Mouse (Mus musculus): ENCODE results near the gene Sdk1. TPM values are rescaled to one million over a fixed set of nuclear protein-coding genes. Genes with fewer than 3 reads are reported as not detected.

Sdk1 gene
- polyA plus RNA-seq, 1 experiment from 2014 or later = 0.71 TPM

DNA sequence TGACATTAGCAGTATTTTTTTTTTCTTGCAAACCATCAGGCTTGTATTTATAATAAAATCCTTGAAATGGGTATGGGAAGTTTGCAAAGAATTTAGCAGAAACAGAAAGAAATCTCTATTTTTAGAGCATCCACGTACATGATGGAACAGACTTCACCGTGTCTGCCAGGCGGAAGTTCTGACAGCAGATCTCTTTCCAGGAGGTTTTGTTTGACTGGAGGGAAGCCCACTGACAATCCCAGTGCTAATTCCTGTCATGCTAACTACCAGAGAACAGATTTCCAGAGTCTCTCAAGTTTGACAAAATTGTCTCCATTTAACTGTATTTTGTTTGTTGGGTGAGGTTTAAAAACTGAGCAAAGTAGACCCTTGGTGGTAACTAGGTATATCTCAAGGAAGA is 265.1 kb downstream of the Sdk1 start:
- Histone ChIP-seq H3K4me1 (no peaks in the 10 kb centered on the region), H3K9ac (no peak overlapping the region), H3K36me3 (ENCODE audit: poor library complexity, severe bottlenecking) (no peaks in the 10 kb centered on the region), H3K27me3 (no peaks in the 10 kb centered on the region), H3K27ac (no peak overlapping the region), H3K4me2 (no peak overlapping the region), H3K4me3 (no peak overlapping the region), H3K9me3 (replicated peaks) (no peaks in the 10 kb centered on the region)
- WGBS = 93% methylated on average over 3 of the region's 3 CpGs
- no peak for ATAC-seq

DNA sequence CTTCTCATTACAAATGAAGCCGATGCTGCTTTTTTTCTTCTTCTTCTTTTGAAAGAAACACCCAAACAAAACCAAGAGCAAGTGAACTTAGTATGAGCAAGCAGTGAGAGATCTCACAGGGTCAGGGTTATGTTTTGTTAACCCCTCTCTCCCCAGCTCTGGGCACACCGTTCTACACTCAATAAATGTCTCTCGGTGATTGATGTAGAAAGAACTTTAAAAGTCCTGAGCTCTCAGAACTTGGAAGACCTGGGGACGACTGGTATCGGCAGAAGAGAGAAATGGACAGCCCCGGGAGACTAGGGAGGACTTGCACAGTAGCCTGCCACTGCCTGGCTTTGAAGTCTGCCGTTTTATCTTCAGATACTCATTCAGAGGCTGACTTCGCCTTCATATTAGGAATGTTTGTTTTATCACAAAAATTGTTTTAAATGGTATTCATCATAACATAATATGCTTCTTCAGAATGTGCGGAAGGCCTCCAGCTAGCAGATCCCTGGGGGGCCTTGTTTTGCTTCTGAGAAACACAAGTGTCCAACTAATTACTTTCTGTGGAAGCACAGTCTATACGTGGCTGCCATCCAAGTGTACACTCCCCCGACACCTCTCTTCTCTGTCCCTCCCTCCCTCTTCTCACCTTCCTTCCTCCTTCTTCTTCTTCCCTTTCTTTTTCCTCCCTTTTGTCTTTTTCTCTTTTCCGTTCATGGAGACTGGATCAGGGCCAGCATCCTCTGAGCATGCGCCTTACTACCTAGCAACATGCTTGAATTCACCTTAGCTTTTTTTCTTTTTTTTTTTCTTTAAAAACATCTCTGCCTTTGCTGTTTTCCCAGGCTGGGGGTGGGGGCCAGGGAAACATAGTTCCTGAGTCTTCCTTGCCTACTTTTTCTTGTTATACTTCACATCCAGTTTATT is 283.8 kb downstream of the Sdk1 start:
- Histone ChIP-seq H3K4me1 (peaks cover 13% of the 10 kb centered on the region), H3K9me3 (replicated peaks) (no peaks in the 10 kb centered on the region), H3K4me3 (no peak overlapping the region), H3K27ac (no peak overlapping the region), H3K9ac (no peak overlapping the region), H3K27me3 (no peaks in the 10 kb centered on the region), H3K4me2 (0 out of 2 replicates have a peak overlapping the region, but pooled peaks have one; percentile 10), H3K36me3 (ENCODE audit: poor library complexity, severe bottlenecking) (no peaks in the 10 kb centered on the region)
- no peak for ATAC-seq
- 45% methylated on average over 13 of the region's 13 CpGs for WGBS

DNA sequence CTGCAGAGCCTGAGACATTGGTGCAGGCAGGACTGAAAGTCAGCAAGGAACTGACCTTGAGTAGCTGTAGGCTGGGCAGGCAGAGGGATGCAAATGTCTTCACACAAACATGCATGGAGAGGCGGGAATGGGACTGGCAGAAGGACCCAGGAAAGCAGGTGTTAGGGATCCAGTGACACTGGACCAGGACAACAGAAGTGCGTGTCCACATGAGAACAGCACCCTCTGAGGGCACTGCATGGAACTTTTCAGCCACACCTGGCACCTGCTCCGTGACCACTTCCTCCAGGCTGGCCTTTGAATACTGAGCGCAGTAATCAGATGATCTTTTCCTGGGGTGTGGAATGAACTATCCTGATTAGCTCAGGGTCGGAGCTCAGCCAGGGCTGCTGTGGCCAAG is 298.9 kb downstream of the Sdk1 start:
- H3K9me3 ChIP-seq (replicated peaks) = no peaks in the 10 kb centered on the region
- 0 out of 2 replicates have a peak, but pooled peaks cover 2% of the 10 kb centered on the region for H3K27me3 ChIP-seq
- no peak overlapping the region for H3K9ac ChIP-seq
- WGBS = 51% methylated on average over 5 of the region's 5 CpGs
- no peak overlapping the region for H3K27ac ChIP-seq
- no peak overlapping the region for H3K4me3 ChIP-seq
- no peaks in the 10 kb centered on the region for H3K36me3 ChIP-seq (ENCODE audit: poor library complexity, severe bottlenecking)
- H3K4me2 ChIP-seq = no peak overlapping the region
- H3K4me1 ChIP-seq = peaks cover 10% of the 10 kb centered on the region
- ATAC-seq = no peak

DNA sequence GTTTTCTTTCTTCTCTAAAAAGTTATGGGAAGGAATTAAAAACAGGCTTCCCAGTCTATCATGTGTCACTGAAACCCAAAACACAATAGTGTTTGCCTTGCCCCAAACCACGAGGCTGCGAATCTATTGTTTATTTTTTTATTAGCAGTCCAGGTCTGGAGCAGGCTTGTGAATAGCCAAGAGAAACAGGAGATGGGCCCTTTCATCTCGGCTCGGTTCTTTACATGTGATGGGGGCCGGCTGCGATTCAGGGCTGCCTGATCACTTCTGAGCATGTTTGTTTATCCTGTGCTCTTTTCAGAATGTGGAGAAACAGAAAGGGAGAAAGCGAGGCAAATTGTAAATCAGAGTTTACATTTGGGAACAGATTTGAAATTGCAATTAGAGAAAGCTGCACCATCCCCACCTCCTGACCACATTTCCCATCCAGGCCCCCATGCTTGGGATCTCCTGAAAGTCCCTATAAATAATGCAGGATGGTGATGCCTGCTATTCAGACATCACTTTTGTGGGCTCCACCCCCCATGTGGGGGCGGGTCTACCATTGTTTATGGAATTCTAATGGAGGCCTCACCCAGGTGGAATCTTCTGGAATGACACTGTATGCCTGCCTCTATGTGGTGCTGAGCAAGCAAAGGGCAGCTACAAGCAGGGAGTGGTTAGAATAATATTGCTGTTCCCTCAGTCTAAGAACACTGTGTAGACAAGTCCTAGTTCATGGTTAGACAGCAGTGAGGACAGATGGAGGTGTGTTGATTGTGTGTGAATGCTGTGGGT is 301.8 kb downstream of the Sdk1 start:
- Histone ChIP-seq H3K4me2 (no peak overlapping the region), H3K27ac (no peak overlapping the region), H3K4me3 (no peak overlapping the region), H3K9me3 (replicated peaks) (no peaks in the 10 kb centered on the region), H3K9ac (no peak overlapping the region), H3K4me1 (peaks cover 14% of the 10 kb centered on the region), H3K27me3 (0 out of 2 replicates have a peak, but pooled peaks cover 2% of the 10 kb centered on the region), H3K36me3 (ENCODE audit: poor library complexity, severe bottlenecking) (no peaks in the 10 kb centered on the region)
- no peak for ATAC-seq
- 9% methylated on average over 8 of the region's 8 CpGs for WGBS

DNA sequence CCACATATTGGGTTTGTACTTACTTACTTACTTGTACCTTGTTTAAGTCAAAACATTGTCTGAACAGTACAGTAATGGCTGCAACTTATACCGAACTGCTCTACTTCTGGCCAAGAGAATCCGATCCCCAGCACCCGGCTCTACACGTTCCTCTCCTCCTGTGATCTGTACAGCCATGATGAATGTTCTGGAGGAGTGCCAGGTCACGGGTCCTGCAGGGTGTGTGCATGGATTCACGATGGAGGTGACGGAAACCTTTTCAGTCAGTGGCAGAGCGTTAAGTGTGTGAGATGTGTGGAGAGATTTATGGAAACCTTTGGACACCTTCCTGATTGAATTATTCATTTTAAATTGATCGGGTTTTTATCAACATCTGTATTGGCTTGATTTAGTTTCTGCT is 312.2 kb downstream of the Sdk1 start:
- no peak for ATAC-seq
- no peaks in the 10 kb centered on the region for H3K27me3 ChIP-seq
- no peak overlapping the region for H3K9ac ChIP-seq
- H3K36me3 ChIP-seq (ENCODE audit: poor library complexity, severe bottlenecking) = no peaks in the 10 kb centered on the region
- no peak overlapping the region for H3K27ac ChIP-seq
- WGBS = 87% methylated on average over 9 of the region's 9 CpGs
- H3K4me3 ChIP-seq = no peak overlapping the region
- H3K4me2 ChIP-seq = no peak overlapping the region
- H3K4me1 ChIP-seq = peaks cover 13% of the 10 kb centered on the region
- no peaks in the 10 kb centered on the region for H3K9me3 ChIP-seq (replicated peaks)

DNA sequence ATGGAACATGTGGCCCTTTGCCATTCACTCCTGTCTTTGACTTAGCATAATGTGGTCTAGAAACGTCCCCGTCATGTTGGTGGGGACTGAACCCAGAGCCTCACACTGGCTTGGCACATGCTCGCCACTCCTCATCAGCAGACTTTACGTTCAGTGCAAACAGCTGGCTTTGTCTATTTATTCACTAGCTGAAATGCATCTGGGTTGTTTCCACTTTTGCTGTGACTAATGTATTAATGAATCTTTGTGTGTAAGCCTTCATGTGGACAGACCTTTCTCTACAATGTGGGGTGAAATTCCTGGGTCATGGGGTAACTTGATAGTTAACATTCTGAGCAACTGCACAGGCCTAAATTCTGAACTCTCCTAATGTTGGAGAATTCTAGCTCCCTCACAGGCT is 317.4 kb downstream of the Sdk1 start:
- no peak overlapping the region for H3K27ac ChIP-seq
- H3K4me1 ChIP-seq = peaks cover 19% of the 10 kb centered on the region
- H3K9me3 ChIP-seq (replicated peaks) = no peaks in the 10 kb centered on the region
- H3K4me2 ChIP-seq = no peak overlapping the region
- no peaks in the 10 kb centered on the region for H3K27me3 ChIP-seq
- H3K4me3 ChIP-seq = no peak overlapping the region
- 51% methylated on average over 4 of the region's 4 CpGs for WGBS
- H3K36me3 ChIP-seq (ENCODE audit: poor library complexity, severe bottlenecking) = no peaks in the 10 kb centered on the region
- H3K9ac ChIP-seq = no peak overlapping the region
- ATAC-seq = no peak

DNA sequence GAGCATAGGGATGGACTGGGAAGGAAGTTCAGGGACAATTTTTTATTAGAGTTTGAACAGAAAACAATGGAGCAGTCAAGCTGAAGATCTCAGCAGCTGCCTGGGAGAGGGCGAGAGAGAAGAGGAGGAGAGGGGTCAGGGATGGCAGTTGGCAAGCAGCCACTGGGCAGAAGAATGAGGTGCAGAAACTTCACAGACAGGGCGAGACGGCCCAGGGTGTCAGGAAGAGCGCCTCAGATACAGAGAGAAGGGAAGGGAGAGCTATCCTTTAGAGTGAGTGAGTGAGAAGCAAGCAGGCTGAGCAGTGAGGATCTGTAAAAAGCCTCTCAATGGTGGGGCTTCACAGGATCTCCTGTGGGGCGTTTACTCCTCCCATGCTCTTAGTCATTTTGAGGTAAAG is 319.0 kb downstream of the Sdk1 start:
- no peak overlapping the region for H3K27ac ChIP-seq
- H3K4me3 ChIP-seq = no peak overlapping the region
- 47% methylated on average over 5 of the region's 5 CpGs for WGBS
- H3K4me1 ChIP-seq = peaks cover 19% of the 10 kb centered on the region
- H3K36me3 ChIP-seq (ENCODE audit: poor library complexity, severe bottlenecking) = no peaks in the 10 kb centered on the region
- H3K9ac ChIP-seq = no peak overlapping the region
- ATAC-seq = no peak
- H3K9me3 ChIP-seq (replicated peaks) = no peaks in the 10 kb centered on the region
- no peak overlapping the region for H3K4me2 ChIP-seq
- no peaks in the 10 kb centered on the region for H3K27me3 ChIP-seq

DNA sequence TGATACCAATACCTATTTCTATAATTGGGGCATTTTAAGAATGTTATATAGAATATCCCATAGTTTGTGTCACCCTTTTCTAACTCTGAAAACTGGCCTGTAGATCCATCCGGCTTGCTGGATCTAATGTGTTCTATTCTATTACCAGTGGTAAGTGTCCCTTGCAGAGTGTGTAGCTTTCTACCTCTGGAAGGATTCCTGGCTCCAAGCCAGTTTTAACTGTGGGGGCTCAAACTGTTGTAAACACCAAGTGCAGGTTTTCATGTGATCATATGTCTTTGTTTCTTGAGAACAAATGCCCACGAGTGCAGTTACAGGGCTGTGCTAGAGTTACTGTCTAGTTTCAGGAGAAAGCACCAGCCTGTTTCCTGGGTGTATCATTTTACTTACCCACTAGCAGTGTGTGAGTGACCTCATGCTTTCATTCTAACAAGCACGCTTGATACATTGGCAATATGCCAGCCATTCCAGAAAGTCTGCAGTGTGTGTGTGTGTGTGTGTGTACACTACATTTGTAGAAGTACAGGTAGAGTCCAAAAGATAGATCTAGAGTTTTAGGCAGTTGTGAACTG is 320.8 kb downstream of the Sdk1 start:
- no peak overlapping the region for H3K9ac ChIP-seq
- H3K36me3 ChIP-seq (ENCODE audit: poor library complexity, severe bottlenecking) = no peaks in the 10 kb centered on the region
- WGBS = 47% methylated on average over 3 of the region's 3 CpGs
- H3K4me2 ChIP-seq = no peak overlapping the region
- H3K9me3 ChIP-seq (replicated peaks) = no peaks in the 10 kb centered on the region
- ATAC-seq = no peak
- no peak overlapping the region for H3K27ac ChIP-seq
- H3K4me1 ChIP-seq = peaks cover 8% of the 10 kb centered on the region; the same call in 1 of the 2 replicates
- no peak overlapping the region for H3K4me3 ChIP-seq
- H3K27me3 ChIP-seq = no peaks in the 10 kb centered on the region

DNA sequence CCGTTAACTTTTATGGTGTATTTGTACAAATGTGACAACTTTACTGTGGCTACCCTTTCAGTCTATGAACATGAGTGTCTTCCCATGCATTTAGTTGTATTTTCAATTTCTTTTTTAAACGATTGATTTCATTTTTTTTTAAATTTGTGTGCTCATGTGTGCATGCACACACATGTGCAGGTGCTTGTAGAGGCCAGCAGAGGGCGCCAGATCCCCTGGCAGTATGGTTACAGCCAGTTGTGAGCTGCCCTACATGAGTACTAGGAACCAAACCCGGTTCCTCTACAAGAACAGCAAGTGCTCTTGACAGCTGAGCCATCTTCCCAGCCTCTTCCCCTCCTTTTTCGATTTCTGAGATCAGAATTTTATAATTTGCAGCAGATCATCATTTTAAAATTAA is 322.9 kb downstream of the Sdk1 start:
- H3K36me3 ChIP-seq (ENCODE audit: poor library complexity, severe bottlenecking) = no peaks in the 10 kb centered on the region
- WGBS = 83% methylated on average over 5 of the region's 5 CpGs
- no peak overlapping the region for H3K4me2 ChIP-seq
- H3K4me1 ChIP-seq = peaks cover 6% of the 10 kb centered on the region; the same call in 1 of the 2 replicates
- no peak overlapping the region for H3K4me3 ChIP-seq
- H3K27me3 ChIP-seq = no peaks in the 10 kb centered on the region
- no peak overlapping the region for H3K27ac ChIP-seq
- no peaks in the 10 kb centered on the region for H3K9me3 ChIP-seq (replicated peaks)
- no peak overlapping the region for H3K9ac ChIP-seq
- ATAC-seq = no peak

DNA sequence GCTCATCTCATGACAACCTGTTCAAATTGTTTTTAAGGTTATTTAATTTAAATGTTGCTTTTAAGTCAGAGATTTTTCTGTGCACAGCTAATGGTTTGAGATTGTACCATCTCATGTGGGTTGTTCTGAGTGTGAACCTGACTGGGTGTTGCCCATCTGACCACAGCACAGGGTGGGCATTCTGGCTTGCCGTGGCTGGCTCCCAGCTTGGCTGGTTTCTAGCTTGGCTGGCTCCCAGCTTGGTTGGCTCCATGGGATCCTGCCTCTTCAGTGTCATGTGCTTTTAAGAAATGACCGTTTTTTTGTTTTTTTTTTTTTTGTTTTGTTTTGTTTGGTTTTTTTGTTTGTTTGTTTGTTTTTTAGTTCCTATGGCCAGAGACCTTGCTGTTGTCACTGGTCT is 326.8 kb downstream of the Sdk1 start:
- WGBS = 82% methylated on average over 2 of the region's 2 CpGs
- Histone ChIP-seq H3K4me1 (peaks cover 5% of the 10 kb centered on the region; the same call in 1 of the 2 replicates), H3K4me3 (no peak overlapping the region), H3K4me2 (no peak overlapping the region), H3K36me3 (ENCODE audit: poor library complexity, severe bottlenecking) (no peaks in the 10 kb centered on the region), H3K9me3 (replicated peaks) (no peaks in the 10 kb centered on the region), H3K27me3 (no peaks in the 10 kb centered on the region), H3K9ac (no peak overlapping the region), H3K27ac (no peak overlapping the region)
- no peak for ATAC-seq

DNA sequence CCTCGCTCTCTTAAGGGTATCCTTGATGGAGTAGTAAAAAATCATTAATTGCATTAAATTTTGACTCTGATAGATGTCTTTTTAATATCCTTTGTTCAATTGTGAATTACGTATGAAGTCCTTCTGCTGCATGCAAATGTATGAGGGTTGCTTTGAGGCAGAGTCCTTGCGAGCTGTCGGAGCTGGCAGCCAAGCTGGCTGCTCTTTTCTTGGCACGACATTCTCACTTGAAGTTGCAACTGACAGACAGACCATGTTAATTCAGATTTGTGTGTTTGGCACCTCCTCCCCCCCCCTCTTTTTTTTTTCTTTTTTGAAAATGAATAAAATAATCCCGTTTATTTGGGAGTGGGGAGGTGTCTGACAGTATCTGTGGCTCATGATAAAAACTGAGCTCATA is 329.2 kb downstream of the Sdk1 start:
- H3K9ac ChIP-seq = no peak overlapping the region
- no peaks in the 10 kb centered on the region for H3K9me3 ChIP-seq (replicated peaks)
- no peak overlapping the region for H3K27ac ChIP-seq
- H3K36me3 ChIP-seq (ENCODE audit: poor library complexity, severe bottlenecking) = no peaks in the 10 kb centered on the region
- no peak overlapping the region for H3K4me2 ChIP-seq
- peaks cover 5% of the 10 kb centered on the region; the same call in 1 of the 2 replicates for H3K4me1 ChIP-seq
- no peak overlapping the region for H3K4me3 ChIP-seq
- no peaks in the 10 kb centered on the region for H3K27me3 ChIP-seq
- ATAC-seq = peak; percentile 70; the same call in 1 of the 2 replicates
- 56% methylated on average over 6 of the region's 6 CpGs for WGBS

DNA sequence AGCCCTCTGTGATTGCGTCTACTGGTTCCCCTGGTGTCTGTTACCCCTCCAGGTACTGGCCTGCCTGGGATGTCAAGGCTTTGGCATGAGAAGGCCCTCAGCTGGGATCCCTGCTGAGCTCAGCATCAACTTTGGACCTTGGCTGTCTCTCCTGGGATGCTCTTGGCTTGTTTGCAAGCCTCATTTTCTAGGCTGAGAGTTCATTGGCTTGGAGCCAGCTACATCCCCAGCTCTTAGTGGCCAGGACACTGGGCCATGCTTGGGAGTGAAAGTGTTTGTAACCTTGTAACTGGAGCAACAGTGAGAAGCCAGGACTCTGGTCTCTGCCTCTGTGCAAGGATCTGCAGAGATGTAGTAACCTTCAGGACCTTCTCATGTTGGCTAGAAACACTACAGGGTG is 333.0 kb downstream of the Sdk1 start:
- 78% methylated on average over 1 of the region's 1 CpGs for WGBS
- no peak for ATAC-seq
- no peak overlapping the region for H3K4me2 ChIP-seq

More for the DNA sequence above, 333.0 kb downstream of the Sdk1 start:
- no peaks in the 10 kb centered on the region for H3K9me3 ChIP-seq (replicated peaks)
- no peak overlapping the region for H3K4me3 ChIP-seq
- peaks cover 5% of the 10 kb centered on the region; the same call in 1 of the 2 replicates for H3K4me1 ChIP-seq
- no peaks in the 10 kb centered on the region for H3K27me3 ChIP-seq
- no peak overlapping the region for H3K27ac ChIP-seq
- no peak overlapping the region for H3K9ac ChIP-seq
- H3K36me3 ChIP-seq (ENCODE audit: poor library complexity, severe bottlenecking) = no peaks in the 10 kb centered on the region
